Mouse (Mus musculus) hindbrain, embryonic 15.5 days (tissue): Measurements from ENCODE around the gene Serp2. TPM values are rescaled to one million over a fixed set of nuclear protein-coding genes. Genes with fewer than 3 reads are reported as not detected.

Experiments
- polyA plus RNA-seq: library from polyadenylated mRNA; unstranded; fragments of >200 nt; fragmentation: Nextera tagmentation; extraction: Ambion mirVana; gene quantifications from 2 replicates; pipeline ENCODE4 v1.2.1, GENCODE M21; 2015

Serp2 gene
- polyA plus RNA-seq, 1 experiment from 2014 or later: 213 TPM

Other genes starting within 250 kb of the Serp2 start
- 767 and 770 TPM in 2 replicates for gene Tsc22d1, start 141.9 kb downstream of the Serp2 start, polyA plus RNA-seq